Mouse (Mus musculus) lung, adult 2 months (tissue): ENCODE measurements around the gene Tspan13.

ENCODE experiments used
- CTCF ChIP-seq: fragments of 200-500 bp; IDR thresholded peaks from 2 replicates; pipeline ENCODE4 v1.5.1; 2011; ENCODE audit warnings: mild to moderate bottlenecking, low read length, control low read depth; ENCODE audit not compliant: insufficient read depth
- POLR2A ChIP-seq: fragments of 200-500 bp; IDR thresholded peaks from 2 replicates; pipeline ENCODE4 v1.6.1; 2011; ENCODE audit warnings: low read depth, mild to moderate bottlenecking, control low read depth, low read length, borderline replicate concordance; ENCODE audit errors: extremely low read depth

DNA sequence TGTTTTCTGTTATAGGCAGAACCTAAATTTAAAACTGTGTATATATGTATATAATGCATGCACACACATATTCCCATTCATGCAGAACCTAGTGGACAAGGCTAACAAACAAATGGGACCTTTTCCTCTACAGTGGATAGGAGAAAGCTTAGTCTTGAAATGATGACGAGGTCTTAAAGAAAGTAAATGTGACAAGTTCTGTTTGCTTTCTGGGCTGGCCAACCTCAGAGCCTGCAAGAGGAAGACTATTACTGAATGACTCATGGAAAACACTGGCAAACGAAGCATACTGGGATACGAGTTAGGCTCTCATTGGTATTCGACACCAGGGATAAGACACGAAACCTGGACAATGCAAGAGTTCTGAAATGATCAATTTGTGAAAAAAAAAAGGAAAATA is 57.6 kb downstream of the Tspan13 start:
- TF ChIP-seq POLR2A (no peak), CTCF (no peak)
